Mouse (Mus musculus): ENCODE results near the gene Bsg. TPM values are rescaled to one million over a fixed set of nuclear protein-coding genes. Genes with fewer than 3 reads are reported as not detected.
A peak's percentile ranks its signal among the peaks of the same experiment; 100 is the strongest.
"Not testable (repeated sequence)": the region's sequence is repeated elsewhere in the genome, so short reads cannot be mapped to it uniquely, and the experiment has no call there.

Gene Bsg
- polyA plus RNA-seq, 1 experiment from 2014 or later = 591 TPM

GRCm38 (mm10) chr10:79697916-79698315 lies 6.4 kb upstream of the Bsg start:
- H3K27me3 ChIP-seq (replicated peaks; ENCODE audit: low read depth, poor library complexity, severe bottlenecking) = no peaks in the 10 kb centered on the region
- H3K36me3 ChIP-seq (replicated peaks) = no peaks in the 10 kb centered on the region
- peaks cover 33% of the 10 kb centered on the region for H3K4me1 ChIP-seq
- no peaks in the 10 kb centered on the region for H3K9me3 ChIP-seq
- DNase-seq (ENCODE audit: low spot score) = no peak
- H3K27ac ChIP-seq (replicated peaks) = no peak overlapping the region
- 81% methylated on average over 6 of the region's 6 CpGs for WGBS
- H3K4me3 ChIP-seq = no peak overlapping the region

- H3K9me3 ChIP-seq = no peaks in the 10 kb centered on the region
- no peaks in the 10 kb centered on the region for H3K36me3 ChIP-seq (replicated peaks)
- no peak overlapping the region for H3K4me3 ChIP-seq
- WGBS = 93% methylated on average over 6 of the region's 6 CpGs
- no peaks in the 10 kb centered on the region for H3K27me3 ChIP-seq (replicated peaks; ENCODE audit: low read depth, poor library complexity, severe bottlenecking)
- peaks cover 33% of the 10 kb centered on the region for H3K4me1 ChIP-seq
- no peak for DNase-seq (ENCODE audit: low spot score)
- no peak overlapping the region for H3K27ac ChIP-seq (replicated peaks)
These were observed 5.8 kb upstream of the Bsg start for GRCm38 (mm10) chr10:79698459-79698858.

- Histone ChIP-seq H3K9me3 (no peaks in the 10 kb centered on the region), H3K27ac (replicated peaks) (peak overlapping the region; percentile 66; the same call in 1 of the 2 replicates), H3K27me3 (replicated peaks; ENCODE audit: low read depth, poor library complexity, severe bottlenecking) (no peaks in the 10 kb centered on the region), H3K4me3 (no peak overlapping the region), H3K36me3 (replicated peaks) (peaks cover 1% of the 10 kb centered on the region; the same call in 1 of the 2 replicates), H3K4me1 (peaks cover 34% of the 10 kb centered on the region)
- DNase-seq (ENCODE audit: low spot score) = no peak
- WGBS = 50% methylated on average over 7 of the region's 7 CpGs
These were observed 3.6 kb upstream of the Bsg start for GRCm38 (mm10) chr10:79700676-79701075.

GRCm38 (mm10) chr10:79701443-79702129 lies 2.7 kb upstream of the Bsg start:
- peak overlapping the region; percentile 25 for H3K4me3 ChIP-seq
- H3K4me1 ChIP-seq = peaks cover 34% of the 10 kb centered on the region
- peaks cover 10% of the 10 kb centered on the region for H3K36me3 ChIP-seq (replicated peaks)
- H3K27ac ChIP-seq (replicated peaks) = peak overlapping the region; percentile 66; the same call in 1 of the 2 replicates
- DNase-seq (ENCODE audit: low spot score) = peak; percentile 40
- no peaks in the 10 kb centered on the region for H3K9me3 ChIP-seq
- H3K27me3 ChIP-seq (replicated peaks; ENCODE audit: low read depth, poor library complexity, severe bottlenecking) = no peaks in the 10 kb centered on the region
- WGBS = 49% methylated on average over 10 of the region's 10 CpGs

- WGBS = 88% methylated on average over 4 of the region's 4 CpGs
- not testable (repeated sequence) for H3K4me3 ChIP-seq; H3K9me3 ChIP-seq; H3K27ac ChIP-seq (replicated peaks); H3K27me3 ChIP-seq (replicated peaks; ENCODE audit: low read depth, poor library complexity, severe bottlenecking); DNase-seq (ENCODE audit: low spot score)
- Histone ChIP-seq H3K36me3 (replicated peaks) (peaks cover 24% of the 10 kb centered on the region), H3K4me1 (peaks cover 46% of the 10 kb centered on the region)
These were observed 1.3 kb upstream of the Bsg start for GRCm38 (mm10) chr10:79702970-79703369.

GRCm38 (mm10) chr10:79703541-79703940 lies 750 bp upstream of the Bsg start:
- no peak for DNase-seq (ENCODE audit: low spot score)
- peaks cover 46% of the 10 kb centered on the region for H3K4me1 ChIP-seq
- WGBS = 74% methylated on average over 10 of the region's 10 CpGs
- no peaks in the 10 kb centered on the region for H3K9me3 ChIP-seq
- no peaks in the 10 kb centered on the region for H3K27me3 ChIP-seq (replicated peaks; ENCODE audit: low read depth, poor library complexity, severe bottlenecking)
- H3K36me3 ChIP-seq (replicated peaks) = peaks cover 30% of the 10 kb centered on the region
- H3K27ac ChIP-seq (replicated peaks) = peak overlapping the region; percentile 92
- H3K4me3 ChIP-seq = peak overlapping the region; percentile 69

GRCm38 (mm10) chr10:79704970-79705360 lies 674 bp downstream of the Bsg start:
- no peaks in the 10 kb centered on the region for H3K27me3 ChIP-seq (replicated peaks; ENCODE audit: low read depth, poor library complexity, severe bottlenecking)
- peaks cover 53% of the 10 kb centered on the region for H3K4me1 ChIP-seq
- H3K4me3 ChIP-seq = peak overlapping the region; percentile 69
- peaks cover 44% of the 10 kb centered on the region for H3K36me3 ChIP-seq (replicated peaks)
- no peak for DNase-seq (ENCODE audit: low spot score)
- H3K9me3 ChIP-seq = no peaks in the 10 kb centered on the region
- peak overlapping the region; percentile 92 for H3K27ac ChIP-seq (replicated peaks)
- 7% methylated on average over 10 of the region's 10 CpGs for WGBS

GRCm38 (mm10) chr10:79705951-79706350 lies 1.7 kb downstream of the Bsg start:
- Histone ChIP-seq H3K27me3 (replicated peaks; ENCODE audit: low read depth, poor library complexity, severe bottlenecking) (no peaks in the 10 kb centered on the region), H3K36me3 (replicated peaks) (peaks cover 54% of the 10 kb centered on the region), H3K4me3 (peak overlapping the region; percentile 69), H3K9me3 (no peaks in the 10 kb centered on the region), H3K4me1 (peaks cover 49% of the 10 kb centered on the region), H3K27ac (replicated peaks) (no peak overlapping the region)
- DNase-seq (ENCODE audit: low spot score) = no peak
- 88% methylated on average over 5 of the region's 5 CpGs for WGBS

GRCm38 (mm10) chr10:79706406-79707094 lies 2.3 kb downstream of the Bsg start:
- Histone ChIP-seq H3K4me1 (peaks cover 43% of the 10 kb centered on the region), H3K4me3 (peak overlapping the region; percentile 69), H3K27ac (replicated peaks) (no peak overlapping the region), H3K36me3 (replicated peaks) (peaks cover 60% of the 10 kb centered on the region), H3K9me3 (no peaks in the 10 kb centered on the region), H3K27me3 (replicated peaks; ENCODE audit: low read depth, poor library complexity, severe bottlenecking) (no peaks in the 10 kb centered on the region)
- no peak for DNase-seq (ENCODE audit: low spot score)
- WGBS = 87% methylated on average over 5 of the region's 5 CpGs

- no peak overlapping the region for H3K27ac ChIP-seq (replicated peaks)
- 80% methylated on average over 1 of the region's 1 CpGs for WGBS
- peak overlapping the region; percentile 69 for H3K4me3 ChIP-seq
- H3K27me3 ChIP-seq (replicated peaks; ENCODE audit: low read depth, poor library complexity, severe bottlenecking) = no peaks in the 10 kb centered on the region
- H3K9me3 ChIP-seq = no peaks in the 10 kb centered on the region
- H3K36me3 ChIP-seq (replicated peaks) = peaks cover 66% of the 10 kb centered on the region
- DNase-seq (ENCODE audit: low spot score) = no peak
- H3K4me1 ChIP-seq = peaks cover 38% of the 10 kb centered on the region
These were observed 2.9 kb downstream of the Bsg start for GRCm38 (mm10) chr10:79707162-79707561.

GRCm38 (mm10) chr10:79707759-79708158 lies 3.5 kb downstream of the Bsg start:
- peaks cover 38% of the 10 kb centered on the region for H3K4me1 ChIP-seq
- WGBS = 73% methylated on average over 4 of the region's 4 CpGs
- H3K9me3 ChIP-seq = no peaks in the 10 kb centered on the region
- H3K27ac ChIP-seq (replicated peaks) = no peak overlapping the region
- peaks cover 72% of the 10 kb centered on the region for H3K36me3 ChIP-seq (replicated peaks)
- no peaks in the 10 kb centered on the region for H3K27me3 ChIP-seq (replicated peaks; ENCODE audit: low read depth, poor library complexity, severe bottlenecking)
- no peak for DNase-seq (ENCODE audit: low spot score)
- 0 out of 2 replicates have a peak overlapping the region, but pooled peaks have one; percentile 69 for H3K4me3 ChIP-seq

GRCm38 (mm10) chr10:79708668-79709067 lies 4.4 kb downstream of the Bsg start:
- Histone ChIP-seq H3K4me3 (peak overlapping the region; percentile 14; the same call in 1 of the 2 replicates), H3K27ac (replicated peaks) (no peak overlapping the region), H3K9me3 (no peaks in the 10 kb centered on the region), H3K36me3 (replicated peaks) (peaks cover 74% of the 10 kb centered on the region), H3K4me1 (peaks cover 38% of the 10 kb centered on the region), H3K27me3 (replicated peaks; ENCODE audit: low read depth, poor library complexity, severe bottlenecking) (peaks cover 4% of the 10 kb centered on the region)
- DNase-seq (ENCODE audit: low spot score) = no peak
- 92% methylated on average over 21 of the region's 21 CpGs for WGBS

- DNase-seq (ENCODE audit: low spot score) = no peak
- Histone ChIP-seq H3K9me3 (no peaks in the 10 kb centered on the region), H3K36me3 (replicated peaks) (peaks cover 74% of the 10 kb centered on the region), H3K27me3 (replicated peaks; ENCODE audit: low read depth, poor library complexity, severe bottlenecking) (peaks cover 11% of the 10 kb centered on the region), H3K27ac (replicated peaks) (no peak overlapping the region), H3K4me3 (0 out of 2 replicates have a peak overlapping the region, but pooled peaks have one; percentile 14), H3K4me1 (peaks cover 38% of the 10 kb centered on the region)
- WGBS = 81% methylated on average over 7 of the region's 7 CpGs
These were observed 5.0 kb downstream of the Bsg start for GRCm38 (mm10) chr10:79709307-79709706.

All from embryonic facial prominence, embryonic 10.5 days (tissue).